Mouse (Mus musculus): ENCODE data around the gene Sept5.

Gene Sept5

DNA sequence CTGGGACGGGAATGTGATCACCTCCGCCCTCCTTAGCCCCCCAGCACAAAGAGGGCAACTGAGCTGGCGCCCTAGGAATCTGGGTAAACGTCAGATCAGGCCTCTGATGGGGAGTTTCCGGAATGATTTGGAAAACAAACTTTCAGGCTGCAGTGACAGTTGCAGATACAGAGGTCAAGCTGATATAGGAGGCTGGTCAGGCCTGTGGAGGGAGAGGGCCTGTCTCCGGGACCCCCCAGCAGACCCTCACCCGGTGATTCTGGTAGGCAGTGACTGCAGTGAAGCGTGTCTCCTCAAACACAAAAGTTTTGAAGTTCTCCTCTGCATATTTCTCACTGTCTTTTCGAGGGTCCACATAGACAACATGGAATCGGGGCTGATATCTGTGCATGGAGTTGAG lies 46.6 kb downstream of the Sept5 start:
- no peak for DNase-seq (ENCODE audit: low spot score)

DNA sequence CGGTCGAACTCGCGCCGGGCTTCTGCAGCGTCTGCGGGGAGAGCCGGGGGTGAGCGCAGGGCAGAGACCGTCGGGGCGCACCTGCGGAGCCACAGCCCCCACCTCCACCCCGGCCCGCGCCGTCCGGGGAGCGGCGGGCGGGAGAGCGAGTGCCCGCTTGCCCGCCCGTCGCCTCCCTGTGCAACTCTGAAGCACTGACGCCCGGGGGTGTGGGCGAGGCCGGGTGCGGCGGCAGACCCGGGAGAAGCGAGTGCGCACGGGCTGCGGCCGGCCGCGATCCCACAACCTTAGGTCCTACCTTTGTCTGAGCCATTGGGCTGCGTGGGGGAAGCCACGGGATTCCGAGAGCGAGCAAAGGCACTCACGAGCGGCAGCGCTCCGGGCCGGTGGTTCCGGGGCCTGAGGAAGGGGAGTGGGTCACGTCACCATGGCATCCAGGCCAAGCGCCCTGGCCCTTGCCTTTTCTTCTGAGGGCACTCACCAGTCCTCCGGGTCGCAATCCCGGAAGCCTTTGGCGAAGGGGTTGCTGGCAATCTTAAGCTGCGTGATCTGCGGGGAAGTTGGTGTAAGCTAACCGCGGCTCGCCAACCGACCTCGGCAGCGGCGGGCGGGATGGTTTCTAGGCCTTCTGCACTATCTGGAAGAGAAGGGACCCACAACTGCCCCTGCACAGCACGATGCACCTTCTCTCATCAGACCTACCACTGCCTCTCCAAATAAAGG lies 47.2 kb downstream of the Sept5 start:
- no peak for DNase-seq (ENCODE audit: low spot score)

DNA sequence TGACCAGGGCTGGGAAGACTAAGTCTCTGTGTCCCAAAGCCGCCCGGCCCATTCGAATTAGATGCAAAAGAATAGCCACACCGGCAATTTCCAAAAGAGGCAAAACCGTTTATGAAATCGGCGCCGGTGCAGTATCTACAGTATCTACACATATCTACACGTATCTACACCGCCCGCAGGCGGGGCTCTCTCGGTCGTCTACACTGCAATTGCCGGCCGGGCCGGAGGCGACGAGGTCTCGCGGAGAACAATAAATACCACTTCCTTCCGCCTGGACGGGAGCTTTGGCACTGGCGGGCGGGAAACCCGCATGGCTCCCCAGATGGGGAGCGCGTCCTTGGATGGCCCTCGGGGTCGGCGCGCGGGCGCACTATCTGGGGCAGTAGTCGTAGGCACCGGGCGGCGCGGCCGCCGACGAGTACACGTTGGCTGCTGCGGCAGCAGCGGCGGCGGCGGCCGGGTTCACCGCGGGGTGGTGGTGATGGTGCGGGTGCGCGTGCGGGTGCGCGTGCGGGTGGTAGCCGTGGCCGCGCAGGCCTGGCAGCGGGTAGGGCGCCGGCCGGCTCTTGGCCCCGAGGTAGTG lies 48.0 kb downstream of the Sept5 start:
- no peak for DNase-seq (ENCODE audit: low spot score)

DNA sequence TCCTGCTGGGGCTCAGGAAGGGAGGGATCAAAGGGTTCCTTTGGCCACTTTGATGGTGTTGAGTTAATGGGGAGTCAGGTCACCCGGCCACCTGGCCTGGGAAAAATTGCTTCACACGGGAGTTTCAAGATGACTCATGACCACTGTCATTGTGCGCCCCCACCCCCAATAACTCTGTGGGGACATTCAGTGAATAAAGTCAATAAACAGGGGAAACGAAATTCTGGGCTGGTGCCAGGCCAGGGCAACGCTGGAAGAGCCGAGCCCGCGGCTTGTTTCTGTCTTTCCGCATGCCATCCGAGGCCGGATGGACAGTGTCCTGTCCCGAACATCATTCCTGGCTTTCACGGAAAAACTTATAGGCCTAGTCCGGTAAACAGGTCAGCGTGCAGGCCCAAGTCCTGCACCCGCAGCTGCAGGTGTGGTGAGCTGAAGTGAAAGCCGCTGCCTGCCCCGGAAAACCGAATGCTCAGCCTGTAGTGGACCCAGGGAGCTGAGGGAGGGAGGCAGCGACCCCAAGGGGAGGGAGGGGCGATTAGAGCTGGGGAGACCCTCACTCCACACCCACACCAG lies 48.6 kb downstream of the Sept5 start:
- DNase-seq (ENCODE audit: low spot score) = no peak

DNA sequence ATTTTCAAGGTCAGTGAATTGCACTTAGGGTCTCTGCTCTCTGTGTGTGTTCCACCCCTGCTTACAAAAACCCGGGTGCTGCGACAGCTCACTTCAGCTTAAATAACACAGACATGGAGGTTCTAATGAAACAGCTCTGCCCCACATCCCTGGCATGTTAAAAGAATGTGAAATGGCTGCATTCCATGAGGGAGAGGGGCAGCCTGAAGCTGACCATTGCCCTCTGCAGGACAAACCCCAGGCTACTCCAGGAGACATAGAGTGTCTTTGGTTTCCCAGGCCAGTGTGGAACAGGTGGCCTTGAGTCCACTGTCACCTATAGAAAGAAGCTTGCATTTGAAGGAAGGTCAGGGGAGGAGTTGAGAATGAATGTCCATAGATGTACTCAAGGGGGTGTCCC lies 49.4 kb downstream of the Sept5 start:
- DNase-seq (ENCODE audit: low spot score) = no peak

DNA sequence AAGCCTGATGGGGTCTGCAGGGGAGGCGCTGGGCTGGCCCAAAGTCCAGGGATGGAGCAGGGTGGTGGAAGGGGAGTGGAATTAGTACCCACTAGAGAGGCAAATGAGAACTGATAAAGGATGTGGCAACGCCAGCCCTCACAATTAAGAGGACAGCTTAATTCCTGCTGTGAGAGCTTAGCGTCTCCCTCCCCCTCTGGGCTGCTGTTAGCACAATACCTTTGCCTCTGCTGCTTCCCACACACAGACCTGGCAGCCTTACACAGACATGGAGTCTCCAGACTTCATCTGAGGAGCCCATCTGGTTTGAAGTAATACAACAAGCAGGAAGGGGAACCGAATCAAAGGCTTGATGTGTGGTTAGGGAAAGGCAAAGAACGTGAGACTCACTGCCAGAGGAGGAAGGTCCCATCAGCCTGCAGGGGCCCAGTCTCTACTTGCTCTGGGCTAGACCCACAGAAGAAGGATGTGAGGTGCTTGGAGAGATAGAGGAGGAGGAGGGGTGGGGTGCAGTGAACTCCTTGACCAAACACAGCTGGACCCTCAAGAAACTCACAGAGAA lies 52.1 kb downstream of the Sept5 start:
- DNase-seq (ENCODE audit: low spot score) = no peak

DNA sequence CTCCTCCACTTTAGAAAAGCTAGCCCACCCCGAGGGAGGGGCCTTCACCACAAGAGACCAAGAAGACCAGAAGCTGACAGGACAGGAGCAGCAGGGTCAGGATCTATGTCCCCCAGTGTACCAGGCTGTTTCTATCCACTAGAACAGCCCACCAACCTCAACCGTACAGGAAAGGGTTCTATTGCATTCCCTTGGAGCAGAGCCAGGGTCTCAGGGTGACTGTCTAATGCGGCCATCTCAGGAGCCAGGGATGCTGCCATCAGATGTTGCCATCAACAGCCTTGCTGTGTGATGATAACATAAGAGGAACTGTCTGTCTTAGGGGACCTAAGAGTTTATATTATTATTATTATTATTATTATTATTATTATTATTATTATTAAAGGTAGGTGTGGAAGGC lies 52.7 kb downstream of the Sept5 start:
- no peak for DNase-seq (ENCODE audit: low spot score)

DNA sequence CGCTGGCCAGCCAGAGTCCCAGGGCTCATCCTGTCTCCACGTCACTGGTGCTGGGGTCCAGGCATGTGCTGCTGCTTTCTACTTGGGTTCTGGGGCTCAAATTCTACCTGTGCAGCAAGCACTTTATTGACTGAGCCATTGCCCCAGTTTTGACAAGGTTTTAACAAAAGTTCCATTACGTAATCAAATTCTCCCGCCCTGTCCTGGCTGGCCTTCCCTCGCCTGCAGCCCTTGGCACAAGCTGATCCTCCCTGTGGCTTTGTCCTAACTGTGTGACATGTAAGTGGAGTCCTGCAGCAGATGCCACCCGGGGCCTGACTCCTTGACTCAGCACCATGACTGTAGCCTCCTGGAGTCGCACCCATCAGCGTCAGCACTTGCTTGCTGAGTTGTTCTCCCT lies 55.6 kb downstream of the Sept5 start:
- DNase-seq (ENCODE audit: low spot score) = no peak

All from c-Kit-positive CD71-positive TER-119-positive erythroid progenitor cells, embryonic 14.5 days (primary cell).